Mouse (Mus musculus) stomach, embryonic 15.5 days (tissue): ENCODE measurements around the gene 4933417A18Rik. TPM values are rescaled to one million over a fixed set of nuclear protein-coding genes. Genes with fewer than 3 reads are reported as not detected.
"Not testable (repeated sequence)": the region's sequence is repeated elsewhere in the genome, so short reads cannot be mapped to it uniquely, and the experiment has no call there.

Experiments
- ATAC-seq: fragments of 200-750 bp; cut with Nextera tagmentation; 2 replicates; pipeline ENCODE4 v1.8.0; 2017; ENCODE audit warnings: low read depth, moderate number of reproducible peaks, moderate TSS enrichment; ENCODE audit not compliant: insufficient read depth, low FRiP score
- H3K27ac ChIP-seq: fragments of 300-500 bp; sonication (generic); 2 replicates; pipeline ENCODE4 v1.5.1; 2015; ENCODE audit warnings: mild to moderate bottlenecking, inconsistent platforms
- H3K27me3 ChIP-seq: fragments of 300-500 bp; sonication (generic); replicated peaks from 2 replicates; pipeline ENCODE4 v1.6.1; 2015; ENCODE audit warnings: inconsistent platforms
- H3K36me3 ChIP-seq: fragments of 300-500 bp; sonication (generic); 2 replicates; pipeline ENCODE4 v1.6.1; 2015; ENCODE audit warnings: inconsistent platforms
- H3K4me1 ChIP-seq: fragments of 300-500 bp; sonication (generic); 2 replicates; pipeline ENCODE4 v1.6.1; 2015; ENCODE audit warnings: inconsistent platforms
- H3K4me2 ChIP-seq: fragments of 300-500 bp; sonication (generic); 2 replicates; pipeline ENCODE4 v1.6.1; 2015; ENCODE audit warnings: mild to moderate bottlenecking, inconsistent platforms
- H3K4me3 ChIP-seq: fragments of 300-500 bp; sonication (generic); replicated peaks from 2 replicates; pipeline ENCODE4 v1.5.1; 2015; ENCODE audit warnings: inconsistent platforms
- H3K9ac ChIP-seq: fragments of 300-500 bp; sonication (generic); 2 replicates; pipeline ENCODE4 v1.6.1; 2015; ENCODE audit warnings: inconsistent platforms
- H3K9me3 ChIP-seq: fragments of 300-500 bp; sonication (generic); 2 replicates; pipeline ENCODE4 v1.6.1; 2016; ENCODE audit warnings: inconsistent platforms
- WGBS: fragments of 180-500 bp; shearing (Covaris S2); methylation state at CpG from one replicate; pipeline ENCODE4 v1.1.7; 2015; 5-methylcytosine and 5-hydroxymethylcytosine counted together
- polyA plus RNA-seq: library from polyadenylated mRNA; unstranded; fragments of >200 nt; fragmentation: Nextera tagmentation; extraction: Ambion mirVana; gene quantifications from 2 replicates; pipeline ENCODE4 v1.2.1, GENCODE M21; 2015

4933417A18Rik gene
- not detected in 2 replicates for polyA plus RNA-seq

GRCm38 (mm10) chr13:34924210-34924609 lies at the start of gene 4933417A18Rik, which contains the start of gene Fam217a:
4933417A18Rik (plus strand) TSS chr13:34924409.
Fam217a (minus strand) TSS chr13:34924310.
- no peaks in the 10 kb centered on the region for H3K9me3 ChIP-seq
- no peak within 1 kb of the TSS for H3K9ac ChIP-seq
- no peak within 1 kb of the TSS for H3K4me3 ChIP-seq
- no peaks in the 10 kb centered on the region for H3K27me3 ChIP-seq
- WGBS: 79% methylated on average over 4 of the region's 4 CpGs
- no peak within 1 kb of the TSS for H3K27ac ChIP-seq
- no peaks in the 10 kb centered on the region for H3K36me3 ChIP-seq
- ATAC-seq: no peak
- H3K4me1 ChIP-seq: no peaks in the 10 kb centered on the region
- H3K4me2 ChIP-seq: no peak within 1 kb of the TSS

GRCm38 (mm10) chr13:34874736-34875135 lies 49.5 kb upstream of the 4933417A18Rik start:
- H3K9me3 ChIP-seq, H3K9ac ChIP-seq, H3K4me1 ChIP-seq, H3K27me3 ChIP-seq, H3K36me3 ChIP-seq, ATAC-seq: not testable (repeated sequence)
- Histone ChIP-seq H3K4me2 (peak overlapping the region; percentile 66), H3K27ac (peak overlapping the region; percentile 99), H3K4me3 (peak overlapping the region; percentile 97)
- WGBS: 14% methylated on average over 13 of the region's 13 CpGs

- WGBS: under 1% methylated on average over 40 of the region's 40 CpGs
Observed at GRCm38 (mm10) chr13:34875166-34875710, 49.0 kb upstream of the 4933417A18Rik start, which contains the start of gene Prpf4b. Prpf4b (plus strand) TSS chr13:34875302.

DNA sequence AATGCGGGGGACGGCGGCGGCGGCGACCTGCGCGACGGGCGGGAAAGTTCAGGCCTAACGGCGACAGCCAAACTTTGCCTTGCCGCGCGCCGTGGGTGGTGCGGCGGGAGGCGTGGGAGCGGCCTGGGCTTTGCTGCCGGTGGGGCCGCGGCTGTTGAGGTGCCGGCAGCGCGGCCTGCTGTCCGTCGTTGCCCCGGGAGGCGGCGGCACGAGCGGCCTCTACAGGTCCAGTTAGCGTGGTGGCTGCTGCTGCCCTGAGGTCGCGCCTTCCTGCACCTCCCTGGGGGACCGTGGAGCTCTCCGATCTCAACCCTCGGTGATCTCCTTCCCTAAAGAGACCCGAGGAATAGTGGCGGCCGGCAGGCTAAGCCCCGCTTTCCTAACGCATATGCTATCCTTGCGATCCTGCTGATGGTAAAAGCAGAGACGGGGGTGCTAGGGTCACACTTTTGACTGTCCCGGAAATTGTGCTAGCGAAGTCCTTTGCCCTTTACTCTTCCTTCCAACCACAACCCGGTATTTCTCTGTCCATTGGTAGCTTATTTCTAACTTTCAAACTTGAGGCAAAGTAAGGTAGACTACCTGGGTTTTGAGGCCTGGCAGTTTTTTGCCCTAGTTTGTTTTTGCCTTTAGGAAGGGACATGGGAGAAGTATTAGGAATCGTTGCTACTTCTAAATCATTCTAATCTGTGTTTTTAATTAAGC lies 48.3 kb upstream of the 4933417A18Rik start:
- ATAC-seq: peak; percentile 59
- H3K4me1 ChIP-seq: peaks cover 6% of the 10 kb centered on the region; the same call in 1 of the 2 replicates
- H3K4me2 ChIP-seq: peak overlapping the region; percentile 69
- under 1% methylated on average over 50 of the region's 50 CpGs for WGBS
- H3K9me3 ChIP-seq: no peaks in the 10 kb centered on the region
- peak overlapping the region; percentile 99 for H3K27ac ChIP-seq
- peak overlapping the region; percentile 97 for H3K9ac ChIP-seq
- peak overlapping the region; percentile 97 for H3K4me3 ChIP-seq
- no peaks in the 10 kb centered on the region for H3K36me3 ChIP-seq
- H3K27me3 ChIP-seq: no peaks in the 10 kb centered on the region

More at GRCm38 (mm10) chr13:34875166-34875710, 49.0 kb upstream of the 4933417A18Rik start, which contains the start of gene Prpf4b:
- Histone ChIP-seq H3K9me3 (no peaks in the 10 kb centered on the region), H3K36me3 (no peaks in the 10 kb centered on the region), H3K9ac (peak within 1 kb of the TSS; percentile 97), H3K27ac (peak within 1 kb of the TSS; percentile 99), H3K4me3 (peak within 1 kb of the TSS; percentile 97), H3K27me3 (no peaks in the 10 kb centered on the region), H3K4me2 (peak within 1 kb of the TSS; percentile 69), H3K4me1 (peaks cover 6% of the 10 kb centered on the region; the same call in 1 of the 2 replicates)
- peak; percentile 75 for ATAC-seq

- H3K4me2 ChIP-seq: peak overlapping the region; percentile 69
- peak overlapping the region; percentile 97 for H3K9ac ChIP-seq
- peaks cover 6% of the 10 kb centered on the region; the same call in 1 of the 2 replicates for H3K4me1 ChIP-seq
- H3K36me3 ChIP-seq: no peaks in the 10 kb centered on the region
- no peak overlapping the region for H3K27ac ChIP-seq
- no peaks in the 10 kb centered on the region for H3K27me3 ChIP-seq
- ATAC-seq: no peak
- H3K9me3 ChIP-seq: no peaks in the 10 kb centered on the region
- under 1% methylated on average over 3 of the region's 3 CpGs for WGBS
- peak overlapping the region; percentile 97 for H3K4me3 ChIP-seq
Observed at GRCm38 (mm10) chr13:34876481-34876880, 47.7 kb upstream of the 4933417A18Rik start.

- 96% methylated on average over 1 of the region's 1 CpGs for WGBS
- no peak for ATAC-seq
Observed at GRCm38 (mm10) chr13:34892871-34893270, 31.3 kb upstream of the 4933417A18Rik start.

DNA sequence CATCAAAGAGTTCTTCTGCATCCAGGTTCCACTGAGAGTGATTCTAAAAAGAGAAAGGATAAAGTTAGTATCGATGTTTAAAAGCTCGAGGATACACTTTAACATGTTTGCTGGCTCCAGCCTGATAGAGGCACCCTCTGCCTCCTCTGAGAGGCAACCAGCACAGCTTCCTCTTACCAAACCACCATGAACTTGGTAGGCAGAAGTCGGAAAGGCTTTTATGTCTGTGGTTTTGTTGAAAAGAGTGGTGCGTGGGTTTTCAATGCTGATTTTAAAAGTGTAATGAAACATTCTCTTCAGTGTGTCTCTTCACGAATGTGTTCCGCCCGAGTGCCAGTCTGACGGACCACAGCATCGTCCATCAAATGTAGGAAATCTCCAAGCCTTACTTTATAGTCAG lies 9.6 kb upstream of the 4933417A18Rik start:
- Histone ChIP-seq H3K4me2 (no peak overlapping the region), H3K4me1 (no peaks in the 10 kb centered on the region), H3K36me3 (no peaks in the 10 kb centered on the region), H3K27ac (no peak overlapping the region), H3K9me3 (no peaks in the 10 kb centered on the region), H3K4me3 (no peak overlapping the region), H3K9ac (no peak overlapping the region), H3K27me3 (no peaks in the 10 kb centered on the region)
- 75% methylated on average over 9 of the region's 9 CpGs for WGBS
- no peak for ATAC-seq

More at GRCm38 (mm10) chr13:34892871-34893270, 31.3 kb upstream of the 4933417A18Rik start:
- H3K4me2 ChIP-seq: no peak overlapping the region
- H3K27me3 ChIP-seq: no peaks in the 10 kb centered on the region
- no peaks in the 10 kb centered on the region for H3K4me1 ChIP-seq
- H3K4me3 ChIP-seq: no peak overlapping the region
- H3K9me3 ChIP-seq: no peaks in the 10 kb centered on the region
- no peak overlapping the region for H3K27ac ChIP-seq
- peaks cover 46% of the 10 kb centered on the region for H3K36me3 ChIP-seq
- H3K9ac ChIP-seq: no peak overlapping the region

GRCm38 (mm10) chr13:34916520-34917167 lies 7.6 kb upstream of the 4933417A18Rik start:
- no peaks in the 10 kb centered on the region for H3K4me1 ChIP-seq
- no peaks in the 10 kb centered on the region for H3K36me3 ChIP-seq
- WGBS: 34% methylated on average over 37 of the region's 37 CpGs
- peak overlapping the region; percentile 33 for H3K4me3 ChIP-seq
- H3K4me2 ChIP-seq: peak overlapping the region; percentile 60
- H3K9ac ChIP-seq: no peak overlapping the region
- no peak overlapping the region for H3K27ac ChIP-seq
- no peak for ATAC-seq
- H3K9me3 ChIP-seq: no peaks in the 10 kb centered on the region
- H3K27me3 ChIP-seq: no peaks in the 10 kb centered on the region

DNA sequence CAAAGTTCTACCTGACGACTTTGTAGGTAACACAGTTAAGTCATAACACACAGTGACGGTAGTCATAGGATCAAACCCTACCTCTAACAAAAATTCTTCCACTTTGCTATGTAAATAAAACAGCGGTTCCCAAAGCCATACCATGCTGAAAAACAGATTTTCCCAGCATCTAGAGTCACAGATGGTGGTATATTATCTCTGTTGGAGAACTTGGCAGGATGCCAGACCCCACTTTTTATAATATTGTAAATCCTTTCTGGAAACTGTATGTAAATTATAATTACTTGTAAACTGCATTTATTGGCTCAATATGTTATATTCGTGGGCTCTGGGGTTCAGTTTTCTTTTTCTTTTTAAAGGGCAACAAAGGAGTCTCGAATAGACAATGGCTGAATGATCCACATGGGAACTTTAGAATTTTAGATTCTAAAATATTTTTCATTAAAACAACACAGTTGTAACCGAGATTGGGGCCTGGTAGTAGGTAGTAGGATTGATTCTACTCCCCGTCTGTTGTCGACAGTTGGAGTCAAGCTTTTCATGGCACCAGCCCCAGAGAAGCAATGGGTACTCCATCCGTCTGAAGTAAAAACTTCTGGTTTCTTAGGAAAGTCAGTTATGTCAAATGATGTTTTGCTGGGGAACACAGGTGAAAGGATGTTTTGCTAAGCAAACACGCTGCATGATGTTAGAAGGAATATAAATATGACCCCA lies 10.9 kb downstream of the 4933417A18Rik start:
- no peak overlapping the region for H3K4me3 ChIP-seq

GRCm38 (mm10) chr13:34942370-34942769 lies 18.2 kb downstream of the 4933417A18Rik start:
- Histone ChIP-seq H3K4me1 (no peaks in the 10 kb centered on the region), H3K27ac (no peak overlapping the region), H3K9ac (no peak overlapping the region), H3K4me3 (no peak overlapping the region), H3K9me3 (no peaks in the 10 kb centered on the region), H3K36me3 (no peaks in the 10 kb centered on the region), H3K4me2 (no peak overlapping the region), H3K27me3 (no peaks in the 10 kb centered on the region)
- ATAC-seq: no peak

More for the DNA sequence above, 10.9 kb downstream of the 4933417A18Rik start:
- ATAC-seq: no peak
- Histone ChIP-seq H3K27me3 (no peaks in the 10 kb centered on the region), H3K9ac (no peak overlapping the region), H3K36me3 (no peaks in the 10 kb centered on the region), H3K4me1 (no peaks in the 10 kb centered on the region), H3K9me3 (no peaks in the 10 kb centered on the region), H3K4me2 (no peak overlapping the region), H3K27ac (no peak overlapping the region)
- 69% methylated on average over 10 of the region's 10 CpGs for WGBS

- not testable (repeated sequence) for H3K4me1 ChIP-seq, H3K4me2 ChIP-seq, ATAC-seq, H3K9ac ChIP-seq, H3K4me3 ChIP-seq, H3K9me3 ChIP-seq, H3K36me3 ChIP-seq, H3K27me3 ChIP-seq, H3K27ac ChIP-seq
- WGBS: 82% methylated on average over 2 of the region's 2 CpGs
Observed at GRCm38 (mm10) chr13:34951437-34951836, 27.2 kb downstream of the 4933417A18Rik start.
